Mouse (Mus musculus) frontal cortex, postnatal 36 days (tissue): ENCODE data around the gene Lad1.

Source experiments
- DNase-seq, 2 experiments: peaks; one replicate each; pipeline ENCODE4 v3.0.0; 2022; ENCODE audit warnings: low spot score in 2 of 2

Gene Lad1

DNA sequence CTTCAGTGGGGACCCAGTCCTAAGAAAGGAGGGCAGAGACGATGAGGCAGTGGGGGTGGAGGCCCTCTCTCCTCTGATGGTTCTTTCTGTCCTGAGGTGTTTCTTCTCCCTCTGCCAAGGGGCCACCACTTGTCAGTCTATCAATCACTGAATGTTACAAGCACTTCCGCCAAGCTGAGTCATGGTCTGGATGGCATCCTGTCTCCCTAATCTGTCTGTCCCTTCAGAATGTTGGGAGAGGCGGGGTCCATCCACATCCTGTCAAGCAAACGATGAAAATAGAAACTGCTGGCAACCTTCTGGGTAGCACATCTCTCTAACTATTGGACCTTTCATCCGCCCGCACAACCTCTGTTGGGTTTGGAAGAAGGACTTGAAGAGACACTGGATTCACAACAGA is 26.1 kb downstream of the Lad1 start:
- DNase-seq: no peak

DNA sequence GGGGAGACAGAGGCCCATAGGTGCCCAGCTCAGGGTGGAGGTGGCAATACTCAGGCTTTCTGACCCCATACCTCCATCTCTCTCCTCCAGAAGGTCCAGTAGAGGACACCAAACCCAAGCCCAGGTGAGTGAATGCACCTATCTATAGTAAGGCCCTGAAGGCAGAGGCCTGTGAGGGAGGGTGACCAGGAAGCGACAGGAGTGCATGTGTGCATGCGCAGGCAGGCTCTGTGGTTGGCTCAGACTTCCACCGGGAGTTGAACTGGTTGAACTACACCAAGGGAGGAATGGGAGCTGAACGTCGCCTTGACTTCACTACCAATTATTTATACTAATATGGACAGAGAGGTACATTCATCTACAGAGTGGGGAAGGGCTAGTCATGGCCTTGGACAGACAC is 28.2 kb downstream of the Lad1 start:
- DNase-seq: no peak

DNA sequence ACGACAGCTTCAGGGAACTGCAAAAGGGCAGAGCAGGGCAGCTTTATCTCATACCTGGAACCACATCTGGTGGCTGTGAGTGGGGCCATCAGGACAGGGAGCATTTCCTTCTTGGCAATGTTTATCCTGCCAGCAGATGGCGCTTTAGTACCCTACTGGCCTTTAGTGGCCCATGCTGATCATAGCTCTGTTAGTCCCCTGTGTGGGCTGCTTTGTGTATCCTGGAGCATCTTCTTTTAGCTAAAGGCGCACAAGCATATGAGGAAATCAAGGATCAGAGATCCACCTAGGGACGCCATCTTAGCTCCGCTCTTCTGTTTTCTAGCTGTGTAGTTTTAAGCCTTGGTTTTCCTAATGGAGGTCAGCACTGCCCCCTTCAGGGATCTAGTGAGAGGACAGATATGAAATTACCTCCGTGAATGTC is 28.8 kb downstream of the Lad1 start:
- DNase-seq: peak in 1 of 2 experiments; percentile 20

DNA sequence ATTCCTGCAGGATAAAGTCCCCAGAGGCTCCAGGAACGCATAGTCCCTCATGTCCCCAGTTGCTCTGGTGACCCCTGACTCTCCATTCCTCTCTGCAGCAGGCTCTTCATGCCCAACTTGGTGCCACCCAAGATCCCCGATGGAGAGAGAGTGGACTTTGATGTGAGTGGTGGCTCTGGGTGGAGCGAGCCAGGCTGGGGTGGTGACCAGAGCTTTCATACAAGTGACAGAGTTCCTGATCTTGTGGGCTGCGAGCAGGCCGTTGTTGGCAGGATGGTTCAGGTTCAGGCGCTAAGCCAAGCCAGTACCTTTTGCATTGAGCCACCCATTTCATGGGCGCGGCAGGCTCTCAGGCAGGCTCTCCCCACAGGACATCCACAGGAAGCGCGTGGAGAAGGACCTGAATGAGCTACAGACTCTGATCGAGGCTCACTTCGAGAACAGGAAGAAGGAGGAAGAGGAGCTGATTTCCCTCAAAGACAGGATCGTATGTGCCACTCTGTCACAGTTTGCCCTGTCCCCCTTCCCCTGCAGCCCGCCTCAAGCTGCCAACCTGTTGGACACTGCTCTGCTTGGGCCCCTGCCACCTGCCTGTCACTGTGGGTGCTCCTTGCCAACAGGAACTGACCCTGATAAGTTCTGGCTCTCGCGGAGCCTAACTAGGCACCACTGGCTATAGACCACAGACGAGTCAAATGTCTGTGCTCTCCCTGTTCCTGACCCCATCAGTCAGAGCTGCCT is 29.4 kb downstream of the Lad1 start:
- DNase-seq: no peak

DNA sequence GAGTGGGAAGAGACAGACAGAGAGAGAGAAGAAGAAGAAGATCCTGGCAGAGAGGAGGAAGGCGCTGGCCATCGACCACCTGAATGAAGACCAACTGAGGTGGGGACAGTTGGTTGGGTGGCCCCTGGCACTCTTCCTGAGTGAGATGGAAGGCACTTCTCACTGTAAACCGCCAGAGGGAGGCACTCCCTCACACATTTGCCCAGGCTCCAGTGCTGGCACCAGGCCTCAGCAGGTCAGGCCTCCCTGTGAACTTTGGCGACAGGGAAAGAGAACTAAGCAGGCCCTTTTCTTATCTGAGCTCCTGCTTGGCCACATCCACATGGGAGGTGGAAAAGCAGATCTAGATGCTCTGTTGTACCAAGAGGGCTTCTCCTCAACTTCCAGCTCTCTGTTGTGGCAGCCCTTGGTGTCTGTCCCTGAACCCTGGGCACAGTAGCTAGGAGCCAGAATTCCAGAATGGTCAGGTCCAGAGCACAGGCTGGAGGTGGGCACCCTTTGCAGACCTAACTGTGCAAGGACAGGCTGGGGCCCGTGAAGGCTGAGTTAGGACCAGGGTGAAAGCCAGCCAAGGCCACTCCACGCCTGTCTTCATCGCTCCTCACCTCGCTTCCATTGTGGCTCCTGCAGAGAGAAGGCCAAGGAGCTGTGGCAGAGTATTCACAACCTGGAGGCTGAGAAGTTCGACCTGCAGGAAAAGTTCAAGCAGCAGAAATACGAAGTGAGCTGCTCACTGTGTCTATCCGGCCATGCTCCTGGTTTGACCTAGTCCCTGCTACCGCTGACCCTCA is 32.5 kb downstream of the Lad1 start:
- peak in 1 of 2 experiments; percentile 32 for DNase-seq

DNA sequence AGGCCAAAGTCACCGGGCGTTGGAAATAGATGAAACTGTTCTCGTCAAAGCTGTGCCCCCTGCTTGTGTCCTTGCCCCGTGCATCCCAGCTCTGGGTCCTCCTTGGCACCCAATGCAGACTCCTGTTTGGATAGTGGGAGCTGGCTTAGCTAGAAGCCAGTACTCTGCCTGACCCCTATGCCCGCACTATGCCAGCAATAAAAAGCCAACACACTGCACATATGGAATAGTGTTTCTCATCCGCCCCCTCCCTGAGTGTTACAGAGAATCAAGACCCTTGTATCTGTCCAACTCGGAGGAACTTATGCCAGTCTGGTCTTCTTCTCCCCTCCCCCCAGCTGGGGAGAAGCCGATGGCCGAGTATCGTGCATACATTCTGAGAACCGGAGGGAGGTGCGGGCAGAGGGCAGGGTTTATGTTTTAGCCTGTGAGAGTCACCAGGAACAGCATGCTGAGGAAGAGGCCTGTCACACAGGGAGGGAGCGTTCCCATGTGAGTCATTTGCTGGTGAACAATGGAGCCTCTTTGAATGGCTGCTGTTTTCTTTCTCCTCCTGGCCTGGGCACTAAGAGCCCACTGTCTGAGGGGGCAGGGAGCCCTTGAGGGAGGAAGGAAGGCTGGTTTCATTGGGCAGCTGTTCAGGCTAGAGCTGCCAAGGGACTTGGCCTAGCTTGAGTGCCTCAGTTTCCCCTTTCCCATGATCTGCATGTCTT is 33.8 kb downstream of the Lad1 start:
- DNase-seq: no peak

DNA sequence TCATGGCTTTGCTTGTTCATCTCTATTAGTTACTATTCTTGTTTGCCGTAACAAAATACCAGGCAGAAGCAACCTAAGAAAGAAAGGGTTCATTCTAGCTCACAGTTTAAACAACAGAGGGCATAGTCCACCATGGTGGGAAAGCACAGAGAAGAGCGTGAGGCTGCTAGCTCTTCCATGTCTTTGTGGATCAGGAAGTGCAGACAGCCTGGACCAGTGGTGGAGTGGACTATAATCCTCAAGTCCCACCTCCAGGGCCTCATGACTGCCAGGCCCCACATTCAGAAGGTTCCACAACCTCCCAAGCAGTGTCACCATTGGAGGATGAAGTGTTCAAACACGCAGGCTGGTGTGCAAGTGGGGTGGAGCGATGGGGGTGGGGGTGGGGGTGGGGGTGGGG is 34.8 kb downstream of the Lad1 start:
- DNase-seq: no peak

DNA sequence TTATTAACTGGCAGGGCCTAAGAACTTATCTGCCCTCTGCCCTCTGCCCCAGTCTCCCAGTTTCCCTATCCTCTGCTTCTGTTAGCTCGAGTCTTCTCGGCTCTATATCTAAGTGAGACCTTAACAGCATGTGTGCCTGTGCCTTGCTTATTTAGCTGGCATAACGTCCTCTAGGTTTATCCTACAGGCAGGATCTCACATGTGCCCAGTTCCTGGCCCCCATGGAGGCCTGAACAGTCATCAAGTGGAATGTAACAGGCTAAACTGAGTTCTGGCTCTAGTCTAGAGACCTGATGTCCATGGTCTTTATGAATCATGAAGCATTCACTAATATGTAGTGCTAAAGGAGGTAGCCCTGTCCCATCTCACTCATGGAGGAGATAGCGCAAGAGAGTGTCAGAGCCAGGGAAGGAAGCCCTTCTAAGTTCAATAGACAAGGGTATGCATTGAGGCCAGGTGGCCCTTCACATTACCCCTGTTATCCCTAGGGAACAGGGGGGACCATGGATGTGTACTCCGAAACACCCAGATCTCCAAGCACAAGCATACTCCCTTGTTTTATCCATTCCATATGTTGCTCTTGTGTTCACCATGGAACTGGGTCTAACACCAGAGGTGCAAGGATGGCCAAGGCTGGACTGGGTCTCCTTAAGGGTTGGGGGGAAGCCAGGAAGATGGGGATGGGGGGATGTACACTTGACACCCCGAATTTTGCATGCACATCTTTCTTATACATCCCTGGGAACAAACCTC is 36.4 kb downstream of the Lad1 start:
- DNase-seq: no peak

DNA sequence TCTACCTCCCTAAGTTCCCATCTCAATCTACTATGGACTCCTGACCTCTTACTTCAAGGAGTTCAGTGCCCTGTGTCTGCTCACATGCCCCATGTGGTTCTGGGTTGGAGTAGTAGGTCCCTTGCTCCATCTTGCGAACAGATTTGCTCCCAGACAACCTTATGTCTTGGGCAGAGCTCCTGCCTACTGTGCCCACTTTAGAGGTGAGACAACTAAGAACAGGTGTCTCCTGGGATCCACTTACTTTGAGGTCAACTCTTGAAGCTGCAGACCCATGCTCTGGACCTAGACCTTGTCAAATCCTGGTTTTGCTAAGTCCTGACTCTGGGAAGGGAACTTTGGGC is 36.9 kb downstream of the Lad1 start:
- no peak for DNase-seq

DNA sequence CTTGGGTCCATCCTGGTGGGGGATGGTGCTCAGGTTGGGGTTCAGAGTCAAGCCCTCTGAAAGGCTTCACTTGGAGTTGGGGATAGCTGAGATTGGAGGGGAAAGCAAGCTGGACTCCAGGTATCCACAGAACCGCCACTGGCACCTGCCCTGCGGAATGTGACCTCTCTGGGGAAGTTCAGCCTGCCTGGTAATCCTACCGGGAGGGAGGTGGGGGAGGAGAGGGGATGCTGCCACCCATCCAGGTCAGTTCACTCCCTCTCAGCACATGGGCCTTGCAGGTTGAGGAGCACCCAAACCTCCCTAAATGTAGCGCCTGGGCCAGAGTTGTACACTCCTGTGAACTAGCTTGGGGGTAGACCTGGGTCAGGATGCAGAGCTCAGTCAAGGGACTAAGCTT is 37.7 kb downstream of the Lad1 start:
- no peak for DNase-seq

DNA sequence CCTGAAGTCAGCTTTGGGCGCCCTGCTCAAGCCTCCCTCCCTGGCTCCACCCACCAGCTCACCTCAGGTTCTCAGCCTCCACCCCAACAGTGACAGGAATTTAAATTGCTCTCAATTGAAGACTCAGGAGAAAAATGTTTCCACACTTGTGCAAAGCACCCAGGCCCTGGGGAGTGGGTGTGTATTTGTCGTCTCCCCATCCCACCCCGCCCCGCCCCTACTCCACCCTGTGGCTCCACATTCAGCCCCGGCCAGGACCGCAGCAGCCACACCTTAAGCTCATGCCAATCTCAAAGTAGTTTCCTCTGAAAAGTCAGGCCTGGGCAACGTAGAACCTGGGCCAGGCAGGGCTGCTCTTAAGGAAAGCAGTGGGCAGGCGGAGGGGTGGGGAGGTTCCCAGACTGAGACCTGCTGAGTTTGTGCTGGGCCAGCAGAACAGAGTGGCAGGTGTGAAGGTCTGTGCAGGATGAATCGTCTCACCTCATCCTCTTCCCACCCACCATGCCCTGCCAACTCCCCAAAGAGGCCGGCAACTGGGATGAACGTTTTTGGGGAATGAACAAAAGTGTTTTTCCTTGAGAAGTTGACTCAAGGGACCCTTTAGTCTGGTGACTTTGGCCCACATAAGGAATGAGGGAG is 38.9 kb downstream of the Lad1 start:
- DNase-seq: no peak

DNA sequence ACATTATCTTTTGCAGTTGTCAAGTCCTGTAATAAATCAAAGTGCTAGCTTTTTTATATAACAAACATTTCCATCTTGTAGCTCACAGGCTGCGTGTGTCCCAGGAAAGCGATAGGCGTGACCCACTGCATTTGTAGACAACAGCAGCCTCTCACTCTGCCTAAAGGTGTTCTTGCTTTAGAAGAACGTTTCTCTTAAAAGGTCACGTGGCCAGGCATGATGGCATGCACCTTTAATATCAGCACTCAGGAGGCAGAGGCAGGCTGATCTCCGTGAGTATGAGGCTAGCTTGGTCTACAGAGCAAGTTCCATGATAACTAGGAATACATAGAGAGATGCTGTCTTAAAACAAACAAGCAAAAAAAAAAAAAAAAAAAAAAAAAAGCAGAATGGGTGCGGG is 40.1 kb downstream of the Lad1 start:
- no peak for DNase-seq

DNA sequence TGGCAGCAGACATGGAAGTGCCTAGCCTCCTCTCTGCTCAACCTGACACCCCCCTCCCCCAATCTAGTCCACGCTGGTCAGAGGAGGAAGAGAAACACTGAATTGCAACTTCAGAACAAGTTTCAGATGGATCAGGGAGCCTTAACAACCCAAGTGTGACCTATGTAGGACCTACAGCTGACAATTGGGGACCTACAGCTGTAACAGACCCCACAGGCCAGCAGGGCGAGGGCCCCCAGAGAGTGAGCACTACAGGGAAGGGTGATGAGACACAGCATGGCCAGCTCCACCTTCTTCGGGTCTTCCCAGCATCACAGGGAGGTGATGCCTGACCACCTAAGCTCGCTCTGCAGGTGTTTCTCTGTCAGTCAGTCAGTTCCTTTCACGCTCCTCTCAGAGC is 42.7 kb downstream of the Lad1 start:
- DNase-seq: no peak

DNA sequence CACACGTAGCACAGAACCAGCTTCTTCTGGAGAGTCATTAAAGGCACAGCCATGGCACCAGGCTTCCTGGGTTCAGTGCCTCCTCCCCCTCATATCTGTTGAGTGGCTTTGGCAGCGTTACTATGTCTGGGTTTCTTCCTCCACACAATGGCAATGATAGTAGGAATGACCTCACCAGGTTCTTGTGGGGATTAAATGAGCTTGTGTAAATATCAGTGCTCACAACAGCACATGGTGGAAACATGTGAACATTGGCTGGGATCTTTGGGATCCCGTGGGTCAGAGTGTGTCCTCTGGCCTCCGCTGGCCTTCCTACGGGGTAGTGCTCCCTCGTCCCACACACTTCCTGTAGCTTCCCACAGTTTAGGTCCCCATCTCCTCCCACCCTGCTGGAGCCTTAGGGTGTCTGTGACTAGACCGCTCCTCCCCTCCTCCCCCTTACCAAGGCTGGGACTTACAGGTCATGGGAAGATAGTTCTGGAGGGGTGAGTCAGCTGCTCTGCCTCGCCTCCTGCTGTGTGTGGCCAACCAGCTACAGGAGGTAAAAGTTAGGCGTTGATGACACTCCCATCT is 43.7 kb downstream of the Lad1 start:
- no peak for DNase-seq

DNA sequence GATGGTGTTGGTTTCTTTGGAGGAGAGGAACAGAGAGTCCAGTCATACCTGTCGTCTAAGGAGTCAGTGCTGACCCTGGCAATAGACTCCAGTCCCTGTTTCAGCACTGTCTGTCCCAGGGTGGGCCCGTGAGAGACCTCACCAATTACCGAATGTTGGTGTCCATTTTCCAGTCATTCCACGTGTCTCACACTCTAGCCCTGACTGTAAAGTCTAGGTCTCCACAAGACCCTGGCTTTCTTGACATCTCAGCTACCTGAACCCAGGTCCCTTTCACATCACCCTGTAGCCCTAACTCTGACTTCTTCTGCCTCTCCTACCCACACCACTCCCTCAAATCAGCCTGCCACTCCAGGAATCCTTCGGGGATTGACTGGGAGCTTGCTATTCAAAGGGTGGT is 44.2 kb downstream of the Lad1 start:
- no peak for DNase-seq

DNA sequence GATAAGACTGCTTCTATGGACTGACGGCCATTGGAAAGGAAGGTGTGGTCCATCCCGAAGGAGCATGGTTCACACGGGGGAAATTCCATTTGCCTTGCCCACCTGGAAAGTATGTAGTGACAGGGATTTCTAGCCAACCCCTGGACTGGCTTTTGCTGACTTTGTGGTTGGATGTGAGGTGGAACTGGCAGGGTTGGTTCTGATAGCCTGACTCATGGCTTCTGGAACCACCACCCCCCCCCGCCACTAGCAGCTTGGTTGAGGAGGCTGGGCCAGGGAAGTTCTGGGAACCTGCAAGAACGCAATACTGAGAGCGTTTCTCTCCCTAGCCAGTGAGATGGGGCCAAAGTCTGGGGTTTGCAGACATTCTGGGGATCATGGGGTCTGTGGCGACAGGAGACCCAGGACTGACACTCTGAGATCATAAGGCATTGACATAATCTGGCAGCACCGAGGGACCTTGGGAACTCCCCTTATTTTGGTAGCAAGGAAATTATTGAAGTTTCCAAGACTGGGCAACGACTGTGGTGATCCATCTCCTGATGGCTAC is 45.5 kb downstream of the Lad1 start:
- no peak for DNase-seq

DNA sequence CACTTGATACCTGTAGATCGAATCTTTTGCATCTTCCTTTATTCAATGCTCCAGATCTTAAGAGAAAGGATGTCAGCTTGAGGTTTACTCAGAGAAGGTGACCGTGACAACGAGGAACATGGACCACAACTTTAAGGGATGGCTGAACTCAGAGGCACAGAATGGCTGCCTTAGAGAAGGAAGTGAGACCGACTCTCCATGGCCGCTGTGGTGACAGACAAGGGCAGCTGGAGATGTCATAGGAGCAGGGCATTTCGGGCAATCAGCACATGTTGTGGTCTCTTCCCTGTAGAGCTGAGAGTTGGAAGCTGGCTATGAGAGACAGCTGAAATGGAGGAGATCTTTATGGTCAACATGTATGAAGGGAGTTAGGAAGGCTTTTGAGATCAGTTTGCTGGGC is 46.4 kb downstream of the Lad1 start:
- no peak for DNase-seq

DNA sequence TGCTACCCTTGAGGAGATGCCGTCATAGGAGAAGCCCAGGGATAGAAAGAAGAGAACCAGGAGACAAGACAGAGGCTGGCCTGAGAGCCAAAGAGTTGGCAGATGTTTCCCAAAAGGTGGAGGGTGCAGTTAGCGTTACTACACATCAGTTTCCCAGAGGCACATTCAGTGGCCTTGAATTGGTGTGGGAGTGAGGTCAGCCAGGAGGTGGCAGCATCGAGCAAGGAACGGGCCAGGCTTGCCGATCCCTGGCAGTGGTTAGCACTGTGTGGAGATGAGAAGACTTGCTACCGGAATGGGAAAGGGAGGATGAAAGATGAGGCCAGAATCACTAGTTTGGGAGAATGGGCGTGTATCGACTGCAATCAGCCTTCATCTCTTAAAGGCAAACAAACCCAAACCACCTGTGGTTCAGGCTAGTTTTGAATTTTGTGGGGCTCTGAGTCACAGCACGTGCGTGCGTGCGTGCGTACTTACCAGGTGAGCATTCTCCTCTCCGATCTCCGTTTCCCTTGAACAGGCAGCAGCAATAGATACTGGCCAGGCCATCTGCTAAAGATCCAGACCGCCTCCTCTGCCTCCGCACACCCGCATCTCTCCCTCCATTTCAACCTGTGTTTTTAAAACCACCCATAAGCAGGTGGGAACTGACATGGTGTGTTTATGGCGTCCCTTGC is 47.3 kb downstream of the Lad1 start:
- peak; percentile 86 to 91 for DNase-seq

DNA sequence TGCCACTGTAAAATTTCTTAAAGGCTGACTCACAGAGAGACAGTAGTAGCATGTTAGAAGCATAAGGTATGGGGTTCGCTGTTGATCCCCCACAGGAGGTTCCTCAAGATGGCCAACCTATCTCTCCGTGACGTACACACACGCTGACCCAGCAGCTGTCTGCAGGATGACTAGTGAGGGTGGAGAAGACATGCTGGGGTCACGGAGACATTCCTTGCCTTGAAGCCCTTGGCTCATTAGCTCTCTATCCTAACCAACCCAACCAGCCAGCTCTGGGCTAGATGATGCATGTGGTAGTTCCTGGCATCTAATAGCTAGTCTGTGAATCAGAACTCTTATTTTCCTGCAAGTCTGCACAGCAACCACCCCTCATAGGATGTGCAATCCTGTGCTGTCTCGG is 50.2 kb downstream of the Lad1 start:
- DNase-seq: no peak

DNA sequence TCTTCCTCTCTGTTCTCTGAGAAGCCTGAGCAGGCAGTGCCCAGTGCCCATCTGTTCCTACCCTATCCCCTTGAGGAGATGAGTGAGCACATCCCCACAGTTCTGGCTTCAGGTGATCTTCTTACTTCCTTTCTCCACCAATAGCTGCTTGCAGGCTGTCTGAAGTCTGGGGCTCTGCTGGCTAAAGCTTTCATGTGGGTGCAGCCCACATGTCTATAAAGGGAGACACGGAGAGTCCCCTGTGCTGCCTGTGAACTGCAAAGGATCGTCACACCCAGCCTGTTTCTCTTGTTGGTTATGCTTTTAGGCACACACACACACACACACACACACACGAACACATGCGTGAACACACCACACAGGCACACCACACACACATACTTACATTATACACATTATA is 54.6 kb downstream of the Lad1 start:
- DNase-seq: peak; percentile 36 to 42
